Mouse (Mus musculus): Measurements from ENCODE around the gene Vmn1r88. TPM values are rescaled to one million over a fixed set of nuclear protein-coding genes. Genes with fewer than 3 reads are reported as not detected.
"Not testable (repeated sequence)": the region's sequence is repeated elsewhere in the genome, so short reads cannot be mapped to it uniquely, and the experiment has no call there.

Vmn1r88 gene
- polyA plus RNA-seq (2014; fragmentation: Nextera tagmentation; extraction: Ambion mirVana), result 0.03 TPM in 1 of 2 replicates, not detected in the other

GRCm38 (mm10) chr7:13159268-13159667, at the start of gene Vmn1r88:
Gene Vmn1r88, plus strand, starts transcription at chr7:13159568.
- no peak within 1 kb of the TSS for H3K4me2 ChIP-seq

GRCm38 (mm10) chr7:13119817-13120216, 39.6 kb upstream of the Vmn1r88 start, which contains the start of gene Vmn1r86:
Gene Vmn1r86, minus strand, starts transcription at chr7:13119917.
- Histone ChIP-seq H3K9ac (ENCODE audit: low read depth, low read length) (no peak within 1 kb of the TSS), H3K27ac (ENCODE audit: low read depth, low read length) (no peak within 1 kb of the TSS), H3K4me1 (replicated peaks; ENCODE audit: control insufficient read depth, insufficient read depth, low read length) (no peaks in the 10 kb centered on the region), H3K9me3 (ENCODE audit: control insufficient read depth, low read length) (no peaks in the 10 kb centered on the region), H3K36me3 (ENCODE audit: control insufficient read depth, insufficient read depth, low read length) (no peaks in the 10 kb centered on the region), H3K27me3 (replicated peaks; ENCODE audit: control insufficient read depth, insufficient read depth, low read length) (no peaks in the 10 kb centered on the region), H3K4me2 (no peak within 1 kb of the TSS), H3K4me3 (ENCODE audit: low read depth, low read length) (no peak within 1 kb of the TSS)
- ATAC-seq (replicated peaks; ENCODE audit: low FRiP score) (no peak), DNase-seq (ENCODE audit: low spot score) (no peak)

More at GRCm38 (mm10) chr7:13159268-13159667, at the start of gene Vmn1r88:
- Histone ChIP-seq H3K27me3 (replicated peaks; ENCODE audit: control insufficient read depth, insufficient read depth, low read length) (no peaks in the 10 kb centered on the region), H3K9ac (ENCODE audit: low read depth, low read length) (no peak within 1 kb of the TSS), H3K4me1 (replicated peaks; ENCODE audit: control insufficient read depth, insufficient read depth, low read length) (no peaks in the 10 kb centered on the region), H3K36me3 (ENCODE audit: control insufficient read depth, insufficient read depth, low read length) (no peaks in the 10 kb centered on the region), H3K4me3 (ENCODE audit: low read depth, low read length) (no peak within 1 kb of the TSS), H3K9me3 (ENCODE audit: control insufficient read depth, low read length) (no peaks in the 10 kb centered on the region), H3K27ac (ENCODE audit: low read depth, low read length) (no peak within 1 kb of the TSS)
- no peak for ATAC-seq (replicated peaks; ENCODE audit: low FRiP score)
- no peak for DNase-seq (ENCODE audit: low spot score)

- not testable (repeated sequence) for H3K9ac ChIP-seq (ENCODE audit: low read depth, low read length); H3K9me3 ChIP-seq (ENCODE audit: control insufficient read depth, low read length); DNase-seq (ENCODE audit: low spot score); H3K27ac ChIP-seq (ENCODE audit: low read depth, low read length); H3K27me3 ChIP-seq (replicated peaks; ENCODE audit: control insufficient read depth, insufficient read depth, low read length); H3K4me1 ChIP-seq (replicated peaks; ENCODE audit: control insufficient read depth, insufficient read depth, low read length); H3K36me3 ChIP-seq (ENCODE audit: control insufficient read depth, insufficient read depth, low read length)
- ATAC-seq (replicated peaks; ENCODE audit: low FRiP score), result peak; percentile 90
- 2% methylated on average over 17 of the region's 34 CpGs for WGBS
- peak overlapping the region; percentile 44 for H3K4me2 ChIP-seq
- peak overlapping the region; percentile 26; the same call in 1 of the 2 replicates for H3K4me3 ChIP-seq (ENCODE audit: low read depth, low read length)
Measured at GRCm38 (mm10) chr7:13123554-13124153, 35.7 kb upstream of the Vmn1r88 start.

- no peak for DNase-seq (ENCODE audit: low spot score)
- Histone ChIP-seq H3K9ac (ENCODE audit: low read depth, low read length) (no peak overlapping the region), H3K9me3 (ENCODE audit: control insufficient read depth, low read length) (no peaks in the 10 kb centered on the region), H3K4me2 (no peak overlapping the region), H3K4me1 (replicated peaks; ENCODE audit: control insufficient read depth, insufficient read depth, low read length) (no peaks in the 10 kb centered on the region), H3K27ac (ENCODE audit: low read depth, low read length) (no peak overlapping the region), H3K36me3 (ENCODE audit: control insufficient read depth, insufficient read depth, low read length) (no peaks in the 10 kb centered on the region), H3K4me3 (ENCODE audit: low read depth, low read length) (no peak overlapping the region), H3K27me3 (replicated peaks; ENCODE audit: control insufficient read depth, insufficient read depth, low read length) (no peaks in the 10 kb centered on the region)
- WGBS, result 76% methylated on average over 2 of the region's 2 CpGs
- no peak for ATAC-seq (replicated peaks; ENCODE audit: low FRiP score)
Measured at GRCm38 (mm10) chr7:13131856-13132255, 27.5 kb upstream of the Vmn1r88 start.

- ATAC-seq (replicated peaks; ENCODE audit: low FRiP score) (no peak), DNase-seq (ENCODE audit: low spot score) (no peak)
- no peaks in the 10 kb centered on the region for H3K9me3 ChIP-seq (ENCODE audit: control insufficient read depth, low read length)
- H3K4me3 ChIP-seq (ENCODE audit: low read depth, low read length), result no peak overlapping the region
- H3K27ac ChIP-seq (ENCODE audit: low read depth, low read length), result no peak overlapping the region
- H3K27me3 ChIP-seq (replicated peaks; ENCODE audit: control insufficient read depth, insufficient read depth, low read length), result no peaks in the 10 kb centered on the region
- H3K4me1 ChIP-seq (replicated peaks; ENCODE audit: control insufficient read depth, insufficient read depth, low read length), result no peaks in the 10 kb centered on the region
- no peak overlapping the region for H3K4me2 ChIP-seq
- H3K36me3 ChIP-seq (ENCODE audit: control insufficient read depth, insufficient read depth, low read length), result no peaks in the 10 kb centered on the region
- no peak overlapping the region for H3K9ac ChIP-seq (ENCODE audit: low read depth, low read length)
Measured at GRCm38 (mm10) chr7:13137340-13137739, 22.0 kb upstream of the Vmn1r88 start.

GRCm38 (mm10) chr7:13140057-13140456, 19.3 kb upstream of the Vmn1r88 start, which contains the start of gene Vmn1r87:
Gene Vmn1r87, minus strand, starts transcription at chr7:13140157.
- WGBS, result 68% methylated on average over 1 of the region's 1 CpGs
- Histone ChIP-seq H3K4me2 (no peak within 1 kb of the TSS), H3K9me3 (ENCODE audit: control insufficient read depth, low read length) (no peaks in the 10 kb centered on the region), H3K36me3 (ENCODE audit: control insufficient read depth, insufficient read depth, low read length) (no peaks in the 10 kb centered on the region), H3K27ac (ENCODE audit: low read depth, low read length) (no peak within 1 kb of the TSS), H3K4me1 (replicated peaks; ENCODE audit: control insufficient read depth, insufficient read depth, low read length) (no peaks in the 10 kb centered on the region), H3K27me3 (replicated peaks; ENCODE audit: control insufficient read depth, insufficient read depth, low read length) (no peaks in the 10 kb centered on the region), H3K4me3 (ENCODE audit: low read depth, low read length) (no peak within 1 kb of the TSS), H3K9ac (ENCODE audit: low read depth, low read length) (no peak within 1 kb of the TSS)
- ATAC-seq (replicated peaks; ENCODE audit: low FRiP score) (no peak), DNase-seq (ENCODE audit: low spot score) (no peak)

- no peak within 1 kb of the TSS for H3K9ac ChIP-seq (ENCODE audit: low read depth, low read length)
- no peak within 1 kb of the TSS for H3K4me3 ChIP-seq (ENCODE audit: low read depth, low read length)
- no peaks in the 10 kb centered on the region for H3K9me3 ChIP-seq (ENCODE audit: control insufficient read depth, low read length)
- no peak within 1 kb of the TSS for H3K27ac ChIP-seq (ENCODE audit: low read depth, low read length)
- no peaks in the 10 kb centered on the region for H3K4me1 ChIP-seq (replicated peaks; ENCODE audit: control insufficient read depth, insufficient read depth, low read length)
- DNase-seq (ENCODE audit: low spot score) (no peak), ATAC-seq (replicated peaks; ENCODE audit: low FRiP score) (no peak)
- no peak within 1 kb of the TSS for H3K4me2 ChIP-seq
- H3K27me3 ChIP-seq (replicated peaks; ENCODE audit: control insufficient read depth, insufficient read depth, low read length), result no peaks in the 10 kb centered on the region
- no peaks in the 10 kb centered on the region for H3K36me3 ChIP-seq (ENCODE audit: control insufficient read depth, insufficient read depth, low read length)
Measured at GRCm38 (mm10) chr7:13212720-13213119, 53.4 kb downstream of the Vmn1r88 start, which contains the start of gene Vmn1r89. Gene Vmn1r89, plus strand, starts transcription at chr7:13213020.

Other genes starting within 250 kb of the Vmn1r88 start
- 1,276 and 1,341 TPM in 2 replicates for gene Rps5, start 237.3 kb upstream of the Vmn1r88 start, polyA plus RNA-seq (2014; fragmentation: Nextera tagmentation; extraction: Ambion mirVana)
- 0.38 and 0.81 TPM in 2 replicates for gene Rnf225, start 232.2 kb upstream of the Vmn1r88 start, polyA plus RNA-seq (2014; fragmentation: Nextera tagmentation; extraction: Ambion mirVana)
- 6.6 and 7.7 TPM in 2 replicates for gene Zfp324, start 193.7 kb upstream of the Vmn1r88 start, polyA plus RNA-seq (2014; fragmentation: Nextera tagmentation; extraction: Ambion mirVana)
- gene Zfp446, start 181.7 kb upstream of the Vmn1r88 start, polyA plus RNA-seq (2014; fragmentation: Nextera tagmentation; extraction: Ambion mirVana), result 6.9 and 7.0 TPM in 2 replicates
- 0.52 and 1.1 TPM in 2 replicates for gene Slc27a5, start 161.4 kb upstream of the Vmn1r88 start, polyA plus RNA-seq (2014; fragmentation: Nextera tagmentation; extraction: Ambion mirVana)
- 339 and 346 TPM in 2 replicates for gene Trim28, start 160.5 kb upstream of the Vmn1r88 start, polyA plus RNA-seq (2014; fragmentation: Nextera tagmentation; extraction: Ambion mirVana)
- gene Zbtb45, start 149.5 kb upstream of the Vmn1r88 start, polyA plus RNA-seq (2014; fragmentation: Nextera tagmentation; extraction: Ambion mirVana), result 27.5 and 27.9 TPM in 2 replicates
- 134 and 142 TPM in 2 replicates for gene Chmp2a, start 124.8 kb upstream of the Vmn1r88 start, polyA plus RNA-seq (2014; fragmentation: Nextera tagmentation; extraction: Ambion mirVana)
- 178 and 183 TPM in 2 replicates for gene Ube2m, start 121.3 kb upstream of the Vmn1r88 start, polyA plus RNA-seq (2014; fragmentation: Nextera tagmentation; extraction: Ambion mirVana)
- gene Mzf1, start 104.8 kb upstream of the Vmn1r88 start, polyA plus RNA-seq (2014; fragmentation: Nextera tagmentation; extraction: Ambion mirVana), result 1.6 and 1.9 TPM in 2 replicates
- gene Vmn1r85, start 64.4 kb upstream of the Vmn1r88 start, polyA plus RNA-seq (2014; fragmentation: Nextera tagmentation; extraction: Ambion mirVana), result not detected in 2 replicates
- not detected in 2 replicates for gene Vmn1r86, start 39.7 kb upstream of the Vmn1r88 start, polyA plus RNA-seq (2014; fragmentation: Nextera tagmentation; extraction: Ambion mirVana)
- not detected in 2 replicates for gene Vmn1r87, start 19.4 kb upstream of the Vmn1r88 start, polyA plus RNA-seq (2014; fragmentation: Nextera tagmentation; extraction: Ambion mirVana)
- gene Vmn1r89, start 53.5 kb downstream of the Vmn1r88 start, polyA plus RNA-seq (2014; fragmentation: Nextera tagmentation; extraction: Ambion mirVana), result not detected in 2 replicates
- gene Lig1, start 117.7 kb downstream of the Vmn1r88 start, polyA plus RNA-seq (2014; fragmentation: Nextera tagmentation; extraction: Ambion mirVana), result 171 and 177 TPM in 2 replicates
- gene Zswim9, start 119.2 kb downstream of the Vmn1r88 start, polyA plus RNA-seq (2014; fragmentation: Nextera tagmentation; extraction: Ambion mirVana), result 2.9 and 4.0 TPM in 2 replicates
- gene Pla2g4c, start 165.1 kb downstream of the Vmn1r88 start, polyA plus RNA-seq (2014; fragmentation: Nextera tagmentation; extraction: Ambion mirVana), result 1.3 and 2.1 TPM in 2 replicates
- 0.14 TPM in 1 of 2 replicates, not detected in the other for gene Cabp5, start 238.6 kb downstream of the Vmn1r88 start, polyA plus RNA-seq (2014; fragmentation: Nextera tagmentation; extraction: Ambion mirVana)